Mouse (Mus musculus): ENCODE results near the gene Zcchc4.

DNA sequence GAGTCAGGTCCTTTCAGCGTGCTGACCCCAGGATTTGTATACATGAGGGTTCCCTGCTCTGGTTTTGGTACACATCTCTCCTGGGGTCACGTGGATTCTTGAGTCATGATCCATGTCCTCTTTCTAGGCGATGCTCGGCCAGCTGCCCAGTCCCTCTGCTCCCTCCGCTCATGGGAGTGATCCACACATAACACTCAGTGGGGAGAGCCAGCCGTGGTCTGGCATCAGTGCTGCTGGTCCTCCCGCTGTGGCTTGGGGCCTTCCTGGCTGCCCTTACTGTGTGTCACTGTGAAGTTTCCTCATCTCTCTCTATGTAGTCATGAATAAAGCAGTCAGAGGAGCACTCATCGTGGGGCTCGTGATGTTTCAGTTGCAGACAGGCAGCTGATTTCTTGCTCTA is 18.9 kb downstream of the Zcchc4 start:
- TF ChIP-seq CTCF (IDR thresholded peaks at IDR 0.05; ENCODE audit: low read depth) (no peak), EP300 (IDR thresholded peaks at IDR 0.05; ENCODE audit: low read depth) (no peak)
